ENCODE assay signal across 20 mouse cellular contexts in the genomic region with DNA sequence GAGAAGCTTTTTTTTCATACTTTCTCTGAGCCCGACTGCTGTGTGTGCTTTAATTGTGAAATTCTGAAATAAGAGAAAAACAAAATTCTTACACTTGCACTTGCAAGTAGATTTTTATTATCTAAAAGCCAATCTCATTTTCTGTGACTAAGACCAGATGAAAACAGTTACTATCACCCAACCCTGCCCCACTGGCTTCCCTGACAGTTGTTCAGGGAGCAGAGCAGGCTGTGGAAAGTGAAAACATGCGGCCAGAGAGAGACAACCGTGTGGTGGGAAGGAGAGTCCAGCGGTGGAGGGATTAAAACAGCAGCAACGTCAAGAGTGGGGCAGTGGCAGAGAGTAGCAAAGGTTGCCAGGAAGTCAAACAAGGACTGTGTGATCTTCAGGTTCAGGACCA. TPM values are rescaled to one million over a fixed set of nuclear protein-coding genes. Genes with fewer than 3 reads are reported as not detected.
DNase-seq lines count a peak whose midpoint lies in the region; ATAC-seq and TF ChIP-seq lines count a peak whose summit lies in the region.
"Had no signal": no experiment of that assay in that cellular context is flagged by ENCODE, and none has a peak within 500 bp of the region (broad histone marks: within the 10 kb centered on the region; RNA-seq: fewer than 3 reads in every experiment).

No protein-coding gene starts in this region.

- WGBS in liver, embryonic 12.5 days (ENCODE audit: insufficient replicate concordance): 58% methylated on average over 5 of the region's 5 CpGs
- 60% methylated on average over 5 of the region's 5 CpGs for WGBS in liver, embryonic 11.5 days
- WGBS in liver, embryonic 15.5 days (ENCODE audit: insufficient replicate concordance): 52% methylated on average over 5 of the region's 5 CpGs
- WGBS in lung, postnatal 0 days: 36% methylated on average over 5 of the region's 5 CpGs
- whole genome bisulfite sequencing in olfactory bulb, adult 2 months: 49% methylated on average over 5 of the region's 5 CpGs
- 71% methylated on average over 5 of the region's 5 CpGs for WGBS in hindbrain, embryonic 16.5 days

- peak; percentile 13; the same call in 1 of the 2 replicates for ATAC-seq in liver, embryonic 12.5 days
- ATAC-seq in liver, embryonic 11.5 days (replicated peaks; ENCODE audit: low FRiP score): no peak
- peak; percentile 30; the same call in 1 of the 2 replicates for ATAC-seq in liver, embryonic 15.5 days (ENCODE audit: insufficient read depth)
- peak; percentile 71 for ATAC-seq in lung, postnatal 0 days
- no peak for ATAC-seq in hindbrain, embryonic 16.5 days
- ATAC-seq: activated CD4-positive, CD25-positive, alpha-beta regulatory T cell, adult 4 months; hindbrain, postnatal 0 days had no signal

- H3K4me2 ChIP-seq in liver, embryonic 12.5 days: no peak overlapping the region
- H3K4me2 ChIP-seq in liver, embryonic 11.5 days: no peak overlapping the region
- H3K4me2 ChIP-seq in liver, embryonic 15.5 days: peak overlapping the region; percentile 21; the same call in 1 of the 2 replicates
- H3K4me2 ChIP-seq in lung, postnatal 0 days (replicated peaks; ENCODE audit: low read depth, low read length): no peak overlapping the region
- no peak overlapping the region for H3K4me2 ChIP-seq in hindbrain, embryonic 16.5 days (ENCODE audit: low read length)
- H3K4me2 ChIP-seq: heart, embryonic 15.5 days; lung, embryonic 15.5 days had no signal

- H3K27me3 ChIP-seq in liver, embryonic 12.5 days (replicated peaks): no peaks in the 10 kb centered on the region
- H3K27me3 ChIP-seq in liver, embryonic 11.5 days (replicated peaks; ENCODE audit: control insufficient read depth, insufficient read depth, low read length): no peaks in the 10 kb centered on the region
- no peaks in the 10 kb centered on the region for H3K27me3 ChIP-seq in liver, embryonic 15.5 days
- no peaks in the 10 kb centered on the region for H3K27me3 ChIP-seq in lung, postnatal 0 days (replicated peaks; ENCODE audit: insufficient read depth, low read length)
- H3K27me3 ChIP-seq in hindbrain, embryonic 16.5 days (replicated peaks; ENCODE audit: control insufficient read depth, insufficient read depth, low read length): no peaks in the 10 kb centered on the region
- H3K27me3 ChIP-seq: heart, embryonic 15.5 days; lung, embryonic 15.5 days had no signal

- no peak for TF ChIP-seq EP300 in lung, postnatal 0 days (IDR thresholded peaks at IDR 0.05)

- no peaks in the 10 kb centered on the region for H3K36me3 ChIP-seq in liver, embryonic 12.5 days
- no peaks in the 10 kb centered on the region for H3K36me3 ChIP-seq in liver, embryonic 11.5 days (ENCODE audit: control insufficient read depth, insufficient read depth, low read length)
- no peaks in the 10 kb centered on the region for H3K36me3 ChIP-seq in liver, embryonic 15.5 days (replicated peaks)
- H3K36me3 ChIP-seq in lung, postnatal 0 days (ENCODE audit: insufficient read depth, low read length): no peaks in the 10 kb centered on the region
- H3K36me3 ChIP-seq in hindbrain, embryonic 16.5 days (ENCODE audit: control insufficient read depth, insufficient read depth, low read length): no peaks in the 10 kb centered on the region
- H3K36me3 ChIP-seq: heart, embryonic 15.5 days; lung, embryonic 15.5 days; midbrain, embryonic 10.5 days had no signal

- no peak for TF ChIP-seq CTCF in lung, postnatal 0 days (IDR thresholded peaks at IDR 0.05)
- no peak for TF ChIP-seq CTCF in olfactory bulb, adult 2 months (IDR thresholded peaks at IDR 0.05; ENCODE audit: insufficient read depth, low read depth, low read length)

- H3K27ac ChIP-seq in liver, embryonic 12.5 days: peak overlapping the region; percentile 42; the same call in 1 of the 2 replicates
- H3K27ac ChIP-seq in liver, embryonic 11.5 days (ENCODE audit: low read depth, low read length): no peak overlapping the region
- H3K27ac ChIP-seq in liver, embryonic 15.5 days (replicated peaks): peak overlapping the region; percentile 21; the same call in 1 of the 2 replicates
- peak overlapping the region; percentile 54 for H3K27ac ChIP-seq in lung, postnatal 0 days (ENCODE audit: low read length)
- H3K27ac ChIP-seq in olfactory bulb, adult 2 months (ENCODE audit: insufficient read depth, low read depth, low read length): peak overlapping the region; percentile 67
- no peak overlapping the region for H3K27ac ChIP-seq in hindbrain, embryonic 16.5 days (ENCODE audit: low read depth, low read length)
- H3K27ac ChIP-seq: heart, embryonic 15.5 days; hindbrain, postnatal 0 days; lung, embryonic 15.5 days; midbrain, embryonic 10.5 days had no signal

- TF ChIP-seq POLR2A in olfactory bulb, adult 2 months (IDR thresholded peaks at IDR 0.05; ENCODE audit: insufficient read depth, low read depth, low read length): no peak

- H3K9ac ChIP-seq in liver, embryonic 12.5 days: no peak overlapping the region
- no peak overlapping the region for H3K9ac ChIP-seq in liver, embryonic 11.5 days (ENCODE audit: low read depth, low read length)
- H3K9ac ChIP-seq in liver, embryonic 15.5 days: no peak overlapping the region
- no peak overlapping the region for H3K9ac ChIP-seq in lung, postnatal 0 days (replicated peaks; ENCODE audit: low read depth)
- no peak overlapping the region for H3K9ac ChIP-seq in hindbrain, embryonic 16.5 days (ENCODE audit: low read depth, low read length)
- H3K9ac ChIP-seq: heart, embryonic 15.5 days; lung, embryonic 15.5 days had no signal

- no peak overlapping the region for H3K4me3 ChIP-seq in liver, embryonic 12.5 days
- no peak overlapping the region for H3K4me3 ChIP-seq in liver, embryonic 11.5 days (ENCODE audit: low read depth, low read length)
- no peak overlapping the region for H3K4me3 ChIP-seq in liver, embryonic 15.5 days (replicated peaks)
- H3K4me3 ChIP-seq in lung, postnatal 0 days (ENCODE audit: low read depth, low read length): no peak overlapping the region
- H3K4me3 ChIP-seq in olfactory bulb, adult 2 months (ENCODE audit: insufficient read depth, low read depth, low read length): no peak overlapping the region
- no peak overlapping the region for H3K4me3 ChIP-seq in hindbrain, embryonic 16.5 days (ENCODE audit: low read length)
- H3K4me3 ChIP-seq: heart, embryonic 15.5 days; lung, embryonic 15.5 days; midbrain, embryonic 10.5 days had no signal

- no peak for DNase-seq in liver, embryonic 11.5 days (ENCODE audit: low spot score)
- DNase-seq in lung, postnatal 0 days (ENCODE audit: low spot score): peak; percentile 70
- DNase-seq in adrenal gland, adult 2 months: no peak
- no peak for DNase-seq in left cerebral cortex, adult 18-20 months (ENCODE audit: low spot score in 2 of 2)
- DNase-seq: adrenal gland, postnatal 25 days; cerebellum, adult 11 months; cerebellum, postnatal 10 days; kidney, adult 11 months; layer of hippocampus, postnatal 36 days; left cerebral cortex, postnatal 4 days; thymus, postnatal 14 days had no signal

- H3K9me3 ChIP-seq in liver, embryonic 12.5 days (replicated peaks): no peaks in the 10 kb centered on the region
- H3K9me3 ChIP-seq in liver, embryonic 11.5 days (ENCODE audit: control insufficient read depth, low read length): no peaks in the 10 kb centered on the region
- no peaks in the 10 kb centered on the region for H3K9me3 ChIP-seq in liver, embryonic 15.5 days (replicated peaks)
- H3K9me3 ChIP-seq in lung, postnatal 0 days (ENCODE audit: low read length): no peaks in the 10 kb centered on the region
- H3K9me3 ChIP-seq in hindbrain, embryonic 16.5 days (ENCODE audit: control insufficient read depth, low read length): no peaks in the 10 kb centered on the region
- H3K9me3 ChIP-seq: heart, embryonic 15.5 days; lung, embryonic 15.5 days; midbrain, embryonic 10.5 days had no signal

- H3K4me1 ChIP-seq in liver, embryonic 12.5 days: peaks cover 51% of the 10 kb centered on the region
- H3K4me1 ChIP-seq in liver, embryonic 11.5 days (replicated peaks; ENCODE audit: control insufficient read depth, insufficient read depth, low read length): peaks cover 2% of the 10 kb centered on the region; the same call in 1 of the 2 replicates
- H3K4me1 ChIP-seq in liver, embryonic 15.5 days (replicated peaks): peaks cover 45% of the 10 kb centered on the region
- peaks cover 15% of the 10 kb centered on the region; the same call in 1 of the 2 replicates for H3K4me1 ChIP-seq in lung, postnatal 0 days (ENCODE audit: insufficient read depth, low read depth, low read length)
- H3K4me1 ChIP-seq in olfactory bulb, adult 2 months (ENCODE audit: control insufficient read depth, insufficient read depth, low read length): peaks cover 13% of the 10 kb centered on the region
- H3K4me1 ChIP-seq in hindbrain, embryonic 16.5 days (ENCODE audit: control insufficient read depth, insufficient read depth, low read depth, low read length): no peaks in the 10 kb centered on the region

RNA-seq across cellular contexts. Expression of a gene that starts 46.7 kb away (rescaled TPM):
- polyA plus RNA-seq in liver, embryonic 12.5 days (2016; fragmentation: Nextera tagmentation; extraction: Ambion mirVana): 46.9 and 48.9 TPM in 2 replicates
- polyA plus RNA-seq in liver, embryonic 11.5 days (2014; fragmentation: Nextera tagmentation; extraction: Ambion mirVana): 67.4 and 71.9 TPM in 2 replicates
- polyA plus RNA-seq in liver, embryonic 15.5 days (2015; fragmentation: Nextera tagmentation; extraction: Ambion mirVana): 30.9 and 33.3 TPM in 2 replicates
- polyA plus RNA-seq in lung, postnatal 0 days (2015; fragmentation: Nextera tagmentation; extraction: Ambion mirVana): 277 and 282 TPM in 2 replicates
- 354 and 685 TPM in 2 replicates for polyA plus RNA-seq in olfactory bulb, adult 2 months (2012; ENCODE audit: insufficient read depth, insufficient read length, low replicate concordance, missing spikeins)
- 308 and 330 TPM in 2 replicates for polyA plus RNA-seq in hindbrain, embryonic 16.5 days (2015; fragmentation: Nextera tagmentation; extraction: Ambion mirVana)
- total RNA-seq in adrenal gland, adult 2 months (2021): 10 to 100 TPM; 41.6 to 49.3 TPM
- 2.6 and 3.1 TPM in 2 replicates for polyA plus RNA-seq in adrenal gland, adult 2 months (2012; rRNA removed)
- 100 to 1,000 TPM; 656 to 703 TPM for total RNA-seq in left cerebral cortex, adult 18-20 months (2021)

Comparison
In these comparisons a context has a peak if more than half of its experiments do, and no peak if none do; other contexts are left out.
1. ATAC-seq: peak in liver, embryonic 12.5 days (single experiment), liver, embryonic 15.5 days (single experiment) and lung, postnatal 0 days (single experiment); none in liver, embryonic 11.5 days (single experiment) and hindbrain, embryonic 16.5 days (single experiment).
2. H3K27ac ChIP-seq: peak in liver, embryonic 12.5 days (single experiment), liver, embryonic 15.5 days (single experiment), lung, postnatal 0 days (single experiment) and olfactory bulb, adult 2 months (single experiment); none in liver, embryonic 11.5 days (single experiment) and hindbrain, embryonic 16.5 days (single experiment).